Mouse (Mus musculus) midbrain, postnatal 0 days (tissue): ENCODE measurements around the gene Scd4. TPM values are rescaled to one million over a fixed set of nuclear protein-coding genes. Genes with fewer than 3 reads are reported as not detected.
"Not testable (repeated sequence)": the region's sequence is repeated elsewhere in the genome, so short reads cannot be mapped to it uniquely, and the experiment has no call there.

Experiments
- ATAC-seq: fragments of 200-750 bp; cut with Nextera tagmentation; 2 replicates; pipeline ENCODE4 v1.8.0; 2017; ENCODE audit warnings: moderate number of reproducible peaks, mild to moderate bottlenecking, moderate TSS enrichment, moderate library complexity; ENCODE audit not compliant: low FRiP score
- DNase-seq: peaks from one replicate; pipeline ENCODE4 v3.0.0-alpha.2; 2015; ENCODE audit warnings: low spot score
- H3K27ac ChIP-seq: fragments of 300-500 bp; sonication (generic); 2 replicates; pipeline ENCODE4 v1.5.1; 2014; ENCODE audit warnings: low read depth, mild to moderate bottlenecking, low read length, mixed read lengths
- H3K27me3 ChIP-seq: fragments of 300-500 bp; sonication (generic); 2 replicates; pipeline ENCODE4 v1.6.1; 2014; ENCODE audit warnings: low read length, control low read depth, mixed read lengths; ENCODE audit not compliant: insufficient read depth
- H3K36me3 ChIP-seq: fragments of 300-500 bp; sonication (generic); 2 replicates; pipeline ENCODE4 v1.6.1; 2014; ENCODE audit warnings: low read length, control low read depth, mixed read lengths; ENCODE audit not compliant: insufficient read depth
- H3K4me1 ChIP-seq: fragments of 300-500 bp; sonication (generic); 2 replicates; pipeline ENCODE4 v1.6.1; 2014; ENCODE audit warnings: mild to moderate bottlenecking, control low read depth, antibody characterized with exemption, low read length, mixed read lengths; ENCODE audit not compliant: insufficient read depth
- H3K4me2 ChIP-seq: fragments of 300-500 bp; sonication (generic); 2 replicates; pipeline ENCODE4 v1.6.1; 2014; ENCODE audit warnings: low read depth, mild to moderate bottlenecking, low read length, mixed read lengths; ENCODE audit not compliant: poor library complexity, severe bottlenecking
- H3K4me3 ChIP-seq: fragments of 300-500 bp; sonication (generic); 2 replicates; pipeline ENCODE4 v1.5.1; 2014; ENCODE audit warnings: low read depth, mild to moderate bottlenecking, low read length, moderate library complexity
- H3K9ac ChIP-seq: fragments of 300-500 bp; sonication (generic); replicated peaks from 2 replicates; pipeline ENCODE4 v1.6.1; 2014; ENCODE audit warnings: mild to moderate bottlenecking, low read length, moderate library complexity, mixed read lengths; ENCODE audit not compliant: poor library complexity, severe bottlenecking
- H3K9me3 ChIP-seq: fragments of 300-500 bp; sonication (generic); 2 replicates; pipeline ENCODE4 v1.6.1; 2016; ENCODE audit warnings: low read length, control low read depth
- CTCF ChIP-seq: IDR thresholded peaks from 2 replicates; pipeline ENCODE4 v1.5.1; 2016; ENCODE audit warnings: antibody characterized with exemption, mild to moderate bottlenecking
- WGBS: fragments of 180-500 bp; shearing (Covaris S2); extraction: QIAGEN DNeasy Blood & Tissue Kit; methylation state at CpG from one replicate; pipeline ENCODE4 v1.1.7; 2014; 5-methylcytosine and 5-hydroxymethylcytosine counted together
- polyA plus RNA-seq: library from polyadenylated mRNA; unstranded; fragments of >200 nt; fragmentation: Nextera tagmentation; extraction: Ambion mirVana; gene quantifications from 2 replicates; pipeline ENCODE4 v1.2.1, GENCODE M21; 2015
- total RNA-seq: library from RNA; depleted of rRNA; stranded (reverse); fragments of >200 nt; gene quantifications from 2 replicates; pipeline ENCODE4 v1.2.3, GENCODE M21; 2014

Gene Scd4
- total and polyA plus RNA-seq, 2 experiments from 2014 or later: 0.17 to 0.44 TPM

DNA sequence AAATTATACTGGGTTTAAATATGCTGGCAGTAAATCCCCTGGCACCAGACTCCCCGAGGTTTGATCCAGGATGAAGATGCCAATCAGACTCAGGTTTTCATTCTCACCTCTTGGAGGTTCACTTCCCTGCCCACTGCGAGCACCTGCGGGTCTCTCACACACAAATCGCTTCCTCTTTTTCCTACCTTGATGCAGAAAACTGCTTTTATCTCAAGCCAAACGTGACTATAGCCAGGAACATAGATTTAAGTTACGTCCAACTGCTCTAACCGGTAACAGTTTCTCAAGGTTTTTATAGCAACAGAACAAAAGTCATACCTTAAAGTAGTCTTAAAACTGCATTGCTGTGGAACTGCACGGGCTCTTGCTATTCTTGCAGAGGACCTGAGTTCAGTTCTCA is 16.8 kb downstream of the Scd4 start:
- Histone ChIP-seq H3K4me2 (no peak overlapping the region), H3K4me1 (no peaks in the 10 kb centered on the region), H3K4me3 (no peak overlapping the region), H3K27ac (no peak overlapping the region), H3K9me3 (no peaks in the 10 kb centered on the region), H3K36me3 (no peaks in the 10 kb centered on the region), H3K9ac (no peak overlapping the region), H3K27me3 (no peaks in the 10 kb centered on the region)
- DNase-seq: no peak
- ATAC-seq: no peak
- WGBS: 91% methylated on average over 8 of the region's 8 CpGs
- no peak for TF ChIP-seq CTCF

DNA sequence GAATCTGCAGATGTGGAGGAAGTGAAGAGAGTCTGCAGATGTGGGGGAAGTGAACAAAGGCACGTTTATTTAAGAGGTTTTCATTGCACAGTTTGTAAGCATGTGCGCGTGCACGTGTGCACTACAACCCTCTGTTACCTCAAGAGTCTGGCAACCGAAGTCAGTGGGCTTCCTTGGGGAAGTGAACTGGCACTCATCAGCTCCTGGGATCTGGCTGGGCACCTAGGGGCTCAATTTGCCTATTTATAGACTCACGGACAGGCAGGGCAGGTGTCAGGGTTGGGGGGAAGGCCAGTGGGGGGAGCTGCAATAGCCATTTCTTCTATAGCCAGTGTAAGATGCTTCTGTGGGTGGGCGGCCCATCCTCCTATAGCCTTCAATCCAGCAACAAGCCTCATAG is 18.9 kb downstream of the Scd4 start:
- ATAC-seq: no peak
- no peak overlapping the region for H3K9ac ChIP-seq
- WGBS: 87% methylated on average over 7 of the region's 7 CpGs

DNA sequence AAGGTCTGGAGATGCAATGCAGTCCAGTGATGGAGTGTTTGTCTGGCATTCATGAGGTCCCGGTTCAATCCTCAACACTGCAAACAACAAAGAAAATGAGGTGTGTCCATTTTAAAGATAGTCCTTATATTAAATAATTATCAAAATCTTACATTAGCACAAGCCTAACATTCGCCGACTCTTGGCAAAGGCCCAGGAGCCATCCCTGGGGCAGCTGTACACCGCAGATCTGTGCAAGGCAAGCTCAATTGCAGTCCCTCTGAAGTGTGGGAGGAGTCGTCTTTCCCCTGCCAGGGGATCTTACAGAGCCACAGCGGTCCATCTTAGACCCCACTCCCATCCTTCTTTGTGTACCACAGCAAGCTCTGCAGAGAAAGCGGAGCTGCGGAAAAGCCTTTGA is 25.8 kb downstream of the Scd4 start:
- Histone ChIP-seq H3K4me1 (no peaks in the 10 kb centered on the region), H3K4me3 (no peak overlapping the region), H3K9me3 (no peaks in the 10 kb centered on the region), H3K4me2 (no peak overlapping the region), H3K27me3 (no peaks in the 10 kb centered on the region), H3K9ac (no peak overlapping the region), H3K36me3 (no peaks in the 10 kb centered on the region), H3K27ac (no peak overlapping the region)
- WGBS: 39% methylated on average over 8 of the region's 8 CpGs
- no peak for ATAC-seq
- TF ChIP-seq CTCF: no peak
- DNase-seq: no peak

More for the DNA sequence above, 18.9 kb downstream of the Scd4 start:
- no peaks in the 10 kb centered on the region for H3K4me1 ChIP-seq
- TF ChIP-seq CTCF: no peak
- H3K27me3 ChIP-seq: no peaks in the 10 kb centered on the region
- no peak overlapping the region for H3K4me2 ChIP-seq
- H3K4me3 ChIP-seq: no peak overlapping the region
- H3K36me3 ChIP-seq: no peaks in the 10 kb centered on the region
- H3K9me3 ChIP-seq: no peaks in the 10 kb centered on the region
- no peak overlapping the region for H3K27ac ChIP-seq
- no peak for DNase-seq

DNA sequence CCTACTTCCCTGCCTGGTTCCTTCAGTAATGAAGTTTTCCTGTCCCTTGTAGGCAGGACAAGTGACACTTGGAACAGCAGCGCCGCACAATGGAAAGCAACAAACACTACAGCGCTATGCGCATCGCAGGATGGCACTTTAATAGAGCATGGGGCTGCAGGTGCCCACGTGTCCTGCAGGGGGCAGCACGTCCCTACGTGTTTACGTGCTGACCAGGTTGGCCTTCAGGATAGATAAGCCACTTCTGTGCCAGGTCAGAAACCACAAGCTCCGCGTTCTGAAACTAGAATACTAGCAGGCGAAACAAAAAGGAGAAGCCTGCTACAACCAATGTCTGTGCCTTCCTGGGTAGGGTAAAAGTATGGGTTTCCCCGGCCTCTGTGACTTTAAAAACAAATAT is 30.6 kb downstream of the Scd4 start:
- Histone ChIP-seq H3K4me3 (no peak overlapping the region), H3K27ac (no peak overlapping the region), H3K9ac (no peak overlapping the region), H3K4me1 (no peaks in the 10 kb centered on the region), H3K36me3 (no peaks in the 10 kb centered on the region), H3K9me3 (no peaks in the 10 kb centered on the region), H3K27me3 (no peaks in the 10 kb centered on the region), H3K4me2 (no peak overlapping the region)
- TF ChIP-seq CTCF: peak; percentile 85
- WGBS: 21% methylated on average over 13 of the region's 13 CpGs
- DNase-seq (peak; percentile 79), ATAC-seq (no peak)

DNA sequence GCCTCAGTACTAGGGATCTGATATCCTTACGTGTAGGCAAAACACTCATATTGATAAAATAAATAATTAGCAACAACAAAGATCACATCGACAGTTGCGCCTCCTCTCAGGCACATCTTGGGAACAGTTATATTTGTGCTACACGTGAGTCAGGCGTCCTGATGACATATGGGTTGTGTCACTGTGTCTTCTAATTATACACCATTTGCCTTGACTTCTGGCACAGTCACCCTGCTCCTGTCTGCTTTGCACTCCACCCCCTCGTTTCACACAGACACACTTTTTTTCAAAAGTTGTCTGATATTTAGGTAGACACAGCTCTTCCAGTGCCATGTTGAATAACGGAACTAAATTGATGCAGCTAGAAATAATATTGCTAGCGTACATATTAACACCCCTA is 31.1 kb downstream of the Scd4 start:
- H3K36me3 ChIP-seq: no peaks in the 10 kb centered on the region
- DNase-seq: no peak
- no peak overlapping the region for H3K9ac ChIP-seq
- no peaks in the 10 kb centered on the region for H3K9me3 ChIP-seq
- H3K27me3 ChIP-seq: no peaks in the 10 kb centered on the region
- TF ChIP-seq CTCF: no peak
- H3K4me3 ChIP-seq: no peak overlapping the region
- no peak overlapping the region for H3K4me2 ChIP-seq
- H3K4me1 ChIP-seq: no peaks in the 10 kb centered on the region
- no peak for ATAC-seq
- no peak overlapping the region for H3K27ac ChIP-seq
- WGBS: 88% methylated on average over 8 of the region's 8 CpGs

DNA sequence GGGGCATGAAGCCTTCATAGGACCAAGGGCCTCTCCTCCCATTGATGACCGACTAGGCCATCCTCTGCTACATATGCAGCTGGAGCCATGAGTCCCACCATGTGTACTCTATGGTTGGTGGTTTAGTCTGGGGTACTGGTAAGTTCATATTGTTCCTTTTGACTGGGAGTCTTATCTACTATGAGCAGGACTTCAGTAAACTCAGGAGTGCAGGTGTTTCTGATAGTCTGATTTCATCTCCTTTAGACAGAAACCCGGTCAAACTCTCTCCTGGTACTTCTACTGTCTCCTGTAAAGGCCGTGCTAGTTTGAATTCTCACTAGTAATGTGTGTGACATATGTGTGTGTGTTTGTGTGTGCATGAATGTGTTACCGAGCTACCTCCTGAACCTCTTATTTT is 32.8 kb downstream of the Scd4 start:
- H3K4me2 ChIP-seq: no peak overlapping the region
- 97% methylated on average over 4 of the region's 4 CpGs for WGBS
- ATAC-seq (no peak), DNase-seq (no peak)
- H3K36me3 ChIP-seq: no peaks in the 10 kb centered on the region
- H3K27me3 ChIP-seq: no peaks in the 10 kb centered on the region
- no peak overlapping the region for H3K9ac ChIP-seq
- no peaks in the 10 kb centered on the region for H3K9me3 ChIP-seq
- H3K4me3 ChIP-seq: no peak overlapping the region
- no peak for TF ChIP-seq CTCF
- no peak overlapping the region for H3K27ac ChIP-seq
- no peaks in the 10 kb centered on the region for H3K4me1 ChIP-seq

DNA sequence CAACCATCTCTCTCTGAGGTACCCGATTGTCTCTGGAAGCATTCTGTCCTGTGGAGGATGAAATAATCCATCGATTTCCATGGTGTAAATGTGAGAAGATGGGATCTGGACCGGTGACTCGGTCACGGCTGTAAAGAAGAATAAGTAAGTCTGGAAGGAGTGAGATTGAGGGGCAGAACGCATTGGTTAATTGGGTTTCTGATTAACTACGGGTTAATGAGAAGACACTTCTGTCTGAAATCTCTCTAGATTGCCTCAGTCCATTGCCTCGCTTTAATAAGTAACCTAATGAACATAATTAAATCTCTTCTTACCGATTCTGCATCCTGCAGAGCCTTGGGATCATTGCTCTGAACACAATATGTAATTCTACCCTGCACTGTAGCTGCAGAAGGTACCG is 34.2 kb downstream of the Scd4 start:
- not testable (repeated sequence) for ATAC-seq, H3K27me3 ChIP-seq, DNase-seq, H3K27ac ChIP-seq, H3K4me2 ChIP-seq, H3K36me3 ChIP-seq, H3K9ac ChIP-seq, H3K4me1 ChIP-seq, H3K4me3 ChIP-seq, H3K9me3 ChIP-seq
- WGBS: 67% methylated on average over 10 of the region's 10 CpGs
